Mouse (Mus musculus): Measurements from ENCODE around the gene Cxcl1. TPM values are rescaled to one million over a fixed set of nuclear protein-coding genes. Genes with fewer than 3 reads are reported as not detected.

The Cxcl1 gene
- polyA plus RNA-seq, 1 experiment from 2014 or later, result 0.83 TPM

DNA sequence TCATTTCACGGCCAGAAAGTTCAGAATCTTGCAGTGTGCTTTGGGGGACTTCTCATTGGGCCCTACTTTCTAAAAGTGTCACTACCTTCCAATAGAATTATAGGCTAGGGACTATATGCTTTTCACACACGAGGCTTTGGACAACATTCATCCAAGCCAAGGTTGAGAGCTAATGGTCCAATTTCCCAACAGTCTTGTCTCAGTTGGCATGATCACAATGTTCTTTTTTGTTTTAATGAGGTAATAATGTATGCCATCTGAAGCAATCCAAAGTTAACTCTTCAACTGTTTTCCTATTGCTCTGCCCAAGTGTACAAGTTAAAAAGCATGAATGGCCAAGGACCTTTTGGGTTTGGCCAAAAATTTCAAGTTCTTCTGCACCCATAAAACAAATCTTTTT lies 28.5 kb downstream of the Cxcl1 start:
- no peaks in the 10 kb centered on the region for H3K27me3 ChIP-seq (replicated peaks; ENCODE audit: control insufficient read depth, insufficient read depth, low read length)
- no peak overlapping the region for H3K27ac ChIP-seq (ENCODE audit: low read depth, low read length)
- H3K9ac ChIP-seq (ENCODE audit: low read depth, low read length), result no peak overlapping the region
- H3K9me3 ChIP-seq (ENCODE audit: control insufficient read depth), result no peaks in the 10 kb centered on the region
- H3K4me2 ChIP-seq (replicated peaks; ENCODE audit: low read depth), result no peak overlapping the region
- ATAC-seq, result no peak
- H3K4me1 ChIP-seq (replicated peaks; ENCODE audit: control insufficient read depth, insufficient read depth, low read length), result no peaks in the 10 kb centered on the region
- no peak overlapping the region for H3K4me3 ChIP-seq (ENCODE audit: low read depth, low read length)
- no peaks in the 10 kb centered on the region for H3K36me3 ChIP-seq (ENCODE audit: control insufficient read depth, insufficient read depth)
- 86% methylated on average over 2 of the region's 2 CpGs for WGBS
- no peak for TF ChIP-seq CTCF (IDR thresholded peaks at IDR 0.05; ENCODE audit: low read depth)

DNA sequence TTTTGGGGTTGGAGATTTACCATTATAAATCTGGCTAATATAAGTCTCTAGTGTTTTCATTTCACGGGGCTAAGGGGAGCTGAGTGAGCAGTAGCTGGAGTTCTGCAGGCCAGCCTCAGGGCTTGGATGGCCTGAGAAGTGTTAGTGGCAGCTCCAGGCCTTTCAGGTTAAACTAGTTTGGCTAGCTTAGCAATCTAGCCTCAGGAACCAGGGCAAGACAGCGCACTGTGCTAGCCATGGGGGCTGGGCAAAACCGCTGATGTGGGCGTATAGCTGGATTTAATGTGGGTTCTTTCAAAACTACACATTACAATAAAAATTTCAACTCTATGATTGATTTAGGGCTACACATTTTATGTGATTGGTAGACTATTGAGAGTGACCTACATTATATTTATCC lies 31.9 kb downstream of the Cxcl1 start:
- no peak overlapping the region for H3K4me2 ChIP-seq (replicated peaks; ENCODE audit: low read depth)
- H3K27me3 ChIP-seq (replicated peaks; ENCODE audit: control insufficient read depth, insufficient read depth, low read length), result no peaks in the 10 kb centered on the region
- WGBS, result 83% methylated on average over 4 of the region's 4 CpGs
- no peaks in the 10 kb centered on the region for H3K4me1 ChIP-seq (replicated peaks; ENCODE audit: control insufficient read depth, insufficient read depth, low read length)
- H3K4me3 ChIP-seq (ENCODE audit: low read depth, low read length), result no peak overlapping the region
- no peak for TF ChIP-seq CTCF (IDR thresholded peaks at IDR 0.05; ENCODE audit: low read depth)
- H3K9me3 ChIP-seq (ENCODE audit: control insufficient read depth), result no peaks in the 10 kb centered on the region
- ATAC-seq, result no peak
- H3K36me3 ChIP-seq (ENCODE audit: control insufficient read depth, insufficient read depth), result no peaks in the 10 kb centered on the region
- no peak overlapping the region for H3K9ac ChIP-seq (ENCODE audit: low read depth, low read length)
- H3K27ac ChIP-seq (ENCODE audit: low read depth, low read length), result no peak overlapping the region

DNA sequence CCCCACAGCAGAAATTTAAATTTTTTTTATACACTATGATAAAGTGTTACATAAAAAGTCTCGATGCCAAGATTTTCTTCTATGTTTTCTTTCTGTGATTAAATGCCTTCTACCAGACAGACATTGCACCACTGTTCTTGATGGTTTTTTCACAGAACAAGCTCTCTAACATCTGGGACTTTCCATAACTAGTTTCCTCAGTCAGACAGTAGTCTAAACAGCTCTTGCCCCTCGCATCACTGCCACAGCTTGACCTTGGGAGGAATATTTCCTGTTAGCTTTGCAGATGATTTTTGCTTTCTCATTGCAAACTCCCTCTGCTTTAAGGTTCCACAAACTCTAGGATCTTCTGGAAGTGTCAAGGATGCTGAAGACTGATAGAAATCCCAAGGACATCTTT lies 39.5 kb downstream of the Cxcl1 start:
- 34% methylated on average over 2 of the region's 2 CpGs for WGBS
- TF ChIP-seq CTCF (IDR thresholded peaks at IDR 0.05; ENCODE audit: low read depth), result no peak

DNA sequence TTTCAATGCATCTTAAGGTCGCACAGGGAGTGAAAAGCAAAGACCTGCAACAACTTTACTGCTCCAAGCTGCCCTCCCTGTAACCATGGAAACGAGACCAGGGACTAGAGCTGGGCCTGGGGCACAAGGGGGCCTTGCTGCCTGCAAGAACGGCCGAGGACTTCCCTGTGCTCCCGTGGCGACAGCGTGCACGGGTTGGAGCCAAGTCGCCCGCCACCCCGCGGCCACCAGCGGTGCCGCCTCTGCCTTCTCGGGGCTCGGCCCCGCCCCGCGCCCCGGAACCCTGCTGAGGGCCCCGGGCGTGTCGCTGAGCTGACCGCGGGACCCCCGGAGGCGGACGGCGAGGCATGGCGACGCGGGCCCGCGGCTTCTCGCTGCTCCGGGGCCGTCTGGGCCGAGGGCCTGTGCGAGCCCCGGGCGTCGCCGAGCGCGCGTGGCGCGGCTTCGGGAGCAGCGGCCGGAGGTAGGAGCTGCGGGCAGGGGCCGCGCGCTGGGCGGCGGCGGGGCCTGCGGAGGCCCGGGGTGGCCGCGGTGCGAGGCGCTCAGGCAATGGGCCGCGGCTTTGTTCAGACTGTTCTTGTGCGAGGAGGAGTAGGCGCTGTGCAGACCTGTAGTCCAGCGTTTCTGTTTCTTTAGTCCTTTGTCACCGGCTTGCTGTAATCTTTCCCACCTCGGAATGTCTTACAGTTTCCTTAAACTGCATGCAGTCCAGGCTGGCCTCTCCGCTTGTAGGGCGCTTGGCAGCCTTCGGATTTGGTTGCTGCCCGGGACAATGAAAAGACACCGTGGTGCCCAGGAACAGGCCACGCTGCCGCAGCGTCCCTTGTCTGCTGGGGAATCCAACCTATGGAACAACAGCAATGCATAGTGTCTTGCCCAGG lies 40.2 kb downstream of the Cxcl1 start, which contains the start of gene Mthfd2l:
TSS of gene Mthfd2l (plus strand) at position 147 of the 881 bp plus-strand sequence.
- TF ChIP-seq CTCF (IDR thresholded peaks at IDR 0.05; ENCODE audit: low read depth), result peak; percentile 85
- under 1% methylated on average over 75 of the region's 79 CpGs for WGBS

More for the DNA sequence above, 39.5 kb downstream of the Cxcl1 start:
- ATAC-seq, result peak; percentile 14; the same call in 1 of the 2 replicates
- H3K4me3 ChIP-seq (ENCODE audit: low read depth, low read length), result peak overlapping the region; percentile 68
- H3K4me2 ChIP-seq (replicated peaks; ENCODE audit: low read depth), result peak overlapping the region; percentile 65
- peak overlapping the region; percentile 96 for H3K27ac ChIP-seq (ENCODE audit: low read depth, low read length)
- 0 out of 2 replicates have a peak, but pooled peaks cover 6% of the 10 kb centered on the region for H3K36me3 ChIP-seq (ENCODE audit: control insufficient read depth, insufficient read depth)
- H3K27me3 ChIP-seq (replicated peaks; ENCODE audit: control insufficient read depth, insufficient read depth, low read length), result no peaks in the 10 kb centered on the region
- peak overlapping the region; percentile 95; the same call in 1 of the 2 replicates for H3K9ac ChIP-seq (ENCODE audit: low read depth, low read length)
- H3K9me3 ChIP-seq (ENCODE audit: control insufficient read depth), result no peaks in the 10 kb centered on the region
- H3K4me1 ChIP-seq (replicated peaks; ENCODE audit: control insufficient read depth, insufficient read depth, low read length), result 0 out of 2 replicates have a peak, but pooled peaks cover 3% of the 10 kb centered on the region

DNA sequence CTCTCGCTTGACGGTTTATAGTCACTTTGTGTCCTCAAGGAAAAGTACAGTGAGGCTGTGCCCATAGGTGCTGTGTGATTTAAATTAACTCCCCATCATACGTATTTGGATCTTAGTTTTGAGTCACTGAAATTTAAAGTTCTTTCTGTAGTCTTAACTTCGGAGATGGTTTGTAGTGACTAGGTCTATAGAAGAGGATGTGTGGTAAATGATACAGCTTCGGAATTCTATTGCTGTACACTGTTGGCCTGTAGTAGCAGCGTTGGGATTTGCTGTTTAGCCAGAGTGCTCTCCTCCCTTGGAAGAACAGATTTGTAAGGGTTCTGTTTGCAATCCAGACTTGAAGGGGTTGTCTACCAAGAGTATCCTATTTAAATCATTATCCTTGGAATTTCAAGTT lies 40.9 kb downstream of the Cxcl1 start:
- WGBS, result 2% methylated on average over 6 of the region's 6 CpGs
- Histone ChIP-seq H3K4me2 (replicated peaks; ENCODE audit: low read depth) (peak overlapping the region; percentile 65), H3K27me3 (replicated peaks; ENCODE audit: control insufficient read depth, insufficient read depth, low read length) (no peaks in the 10 kb centered on the region), H3K27ac (ENCODE audit: low read depth, low read length) (peak overlapping the region; percentile 96), H3K4me3 (ENCODE audit: low read depth, low read length) (peak overlapping the region; percentile 68), H3K4me1 (replicated peaks; ENCODE audit: control insufficient read depth, insufficient read depth, low read length) (0 out of 2 replicates have a peak, but pooled peaks cover 3% of the 10 kb centered on the region), H3K9me3 (ENCODE audit: control insufficient read depth) (no peaks in the 10 kb centered on the region), H3K36me3 (ENCODE audit: control insufficient read depth, insufficient read depth) (0 out of 2 replicates have a peak, but pooled peaks cover 6% of the 10 kb centered on the region), H3K9ac (ENCODE audit: low read depth, low read length) (peak overlapping the region; percentile 95)
- ATAC-seq, result no peak
- TF ChIP-seq CTCF (IDR thresholded peaks at IDR 0.05; ENCODE audit: low read depth), result no peak

More for the DNA sequence above, 40.2 kb downstream of the Cxcl1 start, which contains the start of gene Mthfd2l:
- Histone ChIP-seq H3K27ac (ENCODE audit: low read depth, low read length) (peak within 1 kb of the TSS; percentile 96), H3K9me3 (ENCODE audit: control insufficient read depth) (no peaks in the 10 kb centered on the region), H3K4me1 (replicated peaks; ENCODE audit: control insufficient read depth, insufficient read depth, low read length) (0 out of 2 replicates have a peak, but pooled peaks cover 3% of the 10 kb centered on the region), H3K4me3 (ENCODE audit: low read depth, low read length) (peak within 1 kb of the TSS; percentile 68), H3K36me3 (ENCODE audit: control insufficient read depth, insufficient read depth) (0 out of 2 replicates have a peak, but pooled peaks cover 6% of the 10 kb centered on the region), H3K9ac (ENCODE audit: low read depth, low read length) (peak within 1 kb of the TSS; percentile 95), H3K4me2 (replicated peaks; ENCODE audit: low read depth) (peak within 1 kb of the TSS; percentile 65), H3K27me3 (replicated peaks; ENCODE audit: control insufficient read depth, insufficient read depth, low read length) (no peaks in the 10 kb centered on the region)
- peak; percentile 97 for ATAC-seq

DNA sequence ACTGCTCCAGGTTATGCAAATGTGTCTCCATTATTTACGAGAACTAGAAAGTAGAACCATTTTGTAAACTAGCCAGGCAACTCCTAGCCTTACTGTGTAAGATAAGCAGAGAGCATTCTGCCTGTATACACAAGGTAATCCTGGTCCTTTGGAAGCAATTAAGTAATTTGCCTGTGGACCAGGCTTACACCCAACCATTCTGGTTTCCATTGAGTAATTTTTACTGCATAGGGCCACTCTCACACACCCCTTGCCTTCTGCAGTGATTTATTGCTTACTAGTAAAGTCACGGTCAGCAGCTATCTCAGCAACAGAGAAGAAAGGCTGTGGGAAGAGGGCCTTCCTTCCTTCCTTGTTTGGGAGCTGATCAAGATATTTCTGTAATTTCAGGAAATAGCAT lies 45.7 kb downstream of the Cxcl1 start:
- Histone ChIP-seq H3K4me1 (replicated peaks; ENCODE audit: control insufficient read depth, insufficient read depth, low read length) (0 out of 2 replicates have a peak, but pooled peaks cover 3% of the 10 kb centered on the region), H3K27ac (ENCODE audit: low read depth, low read length) (peak overlapping the region; percentile 41), H3K4me3 (ENCODE audit: low read depth, low read length) (no peak overlapping the region), H3K9me3 (ENCODE audit: control insufficient read depth) (no peaks in the 10 kb centered on the region), H3K9ac (ENCODE audit: low read depth, low read length) (no peak overlapping the region), H3K27me3 (replicated peaks; ENCODE audit: control insufficient read depth, insufficient read depth, low read length) (no peaks in the 10 kb centered on the region), H3K4me2 (replicated peaks; ENCODE audit: low read depth) (no peak overlapping the region), H3K36me3 (ENCODE audit: control insufficient read depth, insufficient read depth) (0 out of 2 replicates have a peak, but pooled peaks cover 6% of the 10 kb centered on the region)
- 34% methylated on average over 2 of the region's 2 CpGs for WGBS
- no peak for TF ChIP-seq CTCF (IDR thresholded peaks at IDR 0.05; ENCODE audit: low read depth)
- peak; percentile 91 for ATAC-seq

Other genes starting within 250 kb of the Cxcl1 start
- 0.96 and 1.2 TPM in 2 replicates for gene Cxcl5, start 131.9 kb upstream of the Cxcl1 start, polyA plus RNA-seq (2015; fragmentation: Nextera tagmentation; extraction: Ambion mirVana)
- 0.33 and 0.56 TPM in 2 replicates for gene Ppbp, start 122.7 kb upstream of the Cxcl1 start, polyA plus RNA-seq (2015; fragmentation: Nextera tagmentation; extraction: Ambion mirVana)
- 58.0 and 64.6 TPM in 2 replicates for gene Pf4, start 118.8 kb upstream of the Cxcl1 start, polyA plus RNA-seq (2015; fragmentation: Nextera tagmentation; extraction: Ambion mirVana)
- gene Cxcl3, start 105.1 kb upstream of the Cxcl1 start, polyA plus RNA-seq (2015; fragmentation: Nextera tagmentation; extraction: Ambion mirVana), result not detected in 2 replicates
- gene Cxcl15, start 96.7 kb upstream of the Cxcl1 start, polyA plus RNA-seq (2015; fragmentation: Nextera tagmentation; extraction: Ambion mirVana), result 0.56 and 0.69 TPM in 2 replicates
- 0.18 and 0.30 TPM in 2 replicates for gene Cxcl2, start 12.6 kb downstream of the Cxcl1 start, polyA plus RNA-seq (2015; fragmentation: Nextera tagmentation; extraction: Ambion mirVana)
- gene Mthfd2l, start 39.9 kb downstream of the Cxcl1 start, polyA plus RNA-seq (2015; fragmentation: Nextera tagmentation; extraction: Ambion mirVana), result 33.9 TPM in 2 replicates
- gene Epgn, start 136.2 kb downstream of the Cxcl1 start, polyA plus RNA-seq (2015; fragmentation: Nextera tagmentation; extraction: Ambion mirVana), result 0.12 TPM in 1 of 2 replicates, not detected in the other
- gene Ereg, start 183.4 kb downstream of the Cxcl1 start, polyA plus RNA-seq (2015; fragmentation: Nextera tagmentation; extraction: Ambion mirVana), result 1.4 and 2.0 TPM in 2 replicates
- gene Areg, start 248.4 kb downstream of the Cxcl1 start, polyA plus RNA-seq (2015; fragmentation: Nextera tagmentation; extraction: Ambion mirVana), result 7.5 and 18.0 TPM in 2 replicates